Mouse (Mus musculus): Measurements from ENCODE around the gene Zcchc4. TPM values are rescaled to one million over a fixed set of nuclear protein-coding genes. Genes with fewer than 3 reads are reported as not detected.

Zcchc4 gene
- total RNA-seq, 1 experiment from 2014 or later = 19.2 TPM

GRCm38 (mm10) chr5:52786556-52787322 is 11.5 kb downstream of the Zcchc4 start:
- ATAC-seq (replicated peaks; ENCODE audit: low read depth, poor library complexity, severe bottlenecking) = no peak

- ATAC-seq (replicated peaks; ENCODE audit: low read depth, poor library complexity, severe bottlenecking) = peak; percentile 47
These were observed 18.0 kb downstream of the Zcchc4 start for GRCm38 (mm10) chr5:52793230-52793629.

- no peak; the same call in 1 of the 2 replicates for ATAC-seq (replicated peaks; ENCODE audit: low read depth, poor library complexity, severe bottlenecking)
These were observed 18.9 kb downstream of the Zcchc4 start for GRCm38 (mm10) chr5:52794109-52794508.

GRCm38 (mm10) chr5:52799274-52799985 is 24.2 kb downstream of the Zcchc4 start:
- ATAC-seq (replicated peaks; ENCODE audit: low read depth, poor library complexity, severe bottlenecking) = no peak

GRCm38 (mm10) chr5:52805801-52806200 is 30.6 kb downstream of the Zcchc4 start:
- ATAC-seq (replicated peaks; ENCODE audit: low read depth, poor library complexity, severe bottlenecking) = no peak

GRCm38 (mm10) chr5:52806349-52806748 is 31.1 kb downstream of the Zcchc4 start:
- no peak for ATAC-seq (replicated peaks; ENCODE audit: low read depth, poor library complexity, severe bottlenecking)

DNA sequence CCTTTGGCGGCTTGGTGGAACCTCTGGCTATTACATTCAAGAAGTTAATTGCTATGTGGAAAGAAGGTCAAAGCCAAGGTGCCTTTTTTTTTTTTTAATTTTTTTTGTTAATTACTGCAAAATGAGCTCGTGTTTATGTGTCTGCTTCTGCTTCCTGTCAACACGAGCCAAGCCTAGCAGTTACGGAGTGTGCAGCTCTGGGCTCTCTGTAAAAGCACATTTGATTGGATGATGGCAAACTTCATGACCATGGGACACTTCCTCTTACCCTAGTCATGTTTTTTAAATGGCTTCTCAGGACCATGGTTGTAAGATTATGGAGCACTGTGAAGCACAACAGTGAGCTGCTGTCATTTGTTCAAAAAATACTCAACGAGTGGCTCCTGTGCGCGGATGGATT is 31.8 kb downstream of the Zcchc4 start:
- ATAC-seq (replicated peaks; ENCODE audit: low read depth, poor library complexity, severe bottlenecking) = no peak

DNA sequence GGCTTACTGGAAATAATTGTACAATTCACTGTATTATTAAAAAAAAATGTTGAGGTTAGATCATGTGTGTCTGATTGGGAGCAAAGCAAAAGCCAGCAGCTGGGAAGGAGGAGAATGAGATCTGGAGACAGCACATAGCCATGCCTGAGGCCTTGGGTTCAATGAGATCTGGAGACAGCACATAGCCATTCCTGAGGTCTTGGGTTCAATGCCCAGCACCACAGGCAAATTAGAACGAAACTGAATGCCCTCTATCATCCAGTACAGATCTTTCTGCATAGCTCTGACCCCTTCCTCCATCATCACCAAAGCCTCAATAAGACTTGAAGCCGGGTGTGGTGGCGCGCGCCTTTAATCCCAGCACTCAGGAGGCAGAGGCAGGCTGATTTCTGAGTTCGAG is 35.2 kb downstream of the Zcchc4 start:
- ATAC-seq (replicated peaks; ENCODE audit: low read depth, poor library complexity, severe bottlenecking) = no peak

- ATAC-seq (replicated peaks; ENCODE audit: low read depth, poor library complexity, severe bottlenecking) = no peak
These were observed 35.8 kb downstream of the Zcchc4 start for GRCm38 (mm10) chr5:52811056-52811455.

DNA sequence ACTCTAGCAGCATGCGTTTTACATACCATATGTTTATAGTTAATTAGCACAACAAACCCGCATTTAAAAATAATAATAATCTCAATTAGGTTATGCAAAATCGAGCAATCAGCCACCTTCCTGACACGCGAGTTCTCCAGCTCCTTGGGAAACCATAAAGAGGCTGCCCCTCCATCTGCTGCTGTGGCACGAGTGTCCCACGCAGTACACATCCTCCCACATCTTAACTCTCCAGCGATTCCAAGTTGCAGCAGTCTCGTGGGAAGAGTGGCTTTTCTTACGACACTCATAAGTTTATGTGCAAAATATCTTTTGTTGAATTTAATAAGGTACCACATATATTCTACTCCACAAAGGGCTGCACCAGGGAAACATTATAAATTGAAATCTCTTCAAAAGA is 37.2 kb downstream of the Zcchc4 start:
- no peak for ATAC-seq (replicated peaks; ENCODE audit: low read depth, poor library complexity, severe bottlenecking)

- no peak for ATAC-seq (replicated peaks; ENCODE audit: low read depth, poor library complexity, severe bottlenecking)
These were observed 38.1 kb downstream of the Zcchc4 start for GRCm38 (mm10) chr5:52813312-52813711.

GRCm38 (mm10) chr5:52818676-52819075 is 43.5 kb downstream of the Zcchc4 start:
- no peak for ATAC-seq (replicated peaks; ENCODE audit: low read depth, poor library complexity, severe bottlenecking)

GRCm38 (mm10) chr5:52821691-52822090 is 46.5 kb downstream of the Zcchc4 start:
- ATAC-seq (replicated peaks; ENCODE audit: low read depth, poor library complexity, severe bottlenecking) = peak; percentile 54

GRCm38 (mm10) chr5:52827923-52828322 is 52.7 kb downstream of the Zcchc4 start:
- no peak for ATAC-seq (replicated peaks; ENCODE audit: low read depth, poor library complexity, severe bottlenecking)

DNA sequence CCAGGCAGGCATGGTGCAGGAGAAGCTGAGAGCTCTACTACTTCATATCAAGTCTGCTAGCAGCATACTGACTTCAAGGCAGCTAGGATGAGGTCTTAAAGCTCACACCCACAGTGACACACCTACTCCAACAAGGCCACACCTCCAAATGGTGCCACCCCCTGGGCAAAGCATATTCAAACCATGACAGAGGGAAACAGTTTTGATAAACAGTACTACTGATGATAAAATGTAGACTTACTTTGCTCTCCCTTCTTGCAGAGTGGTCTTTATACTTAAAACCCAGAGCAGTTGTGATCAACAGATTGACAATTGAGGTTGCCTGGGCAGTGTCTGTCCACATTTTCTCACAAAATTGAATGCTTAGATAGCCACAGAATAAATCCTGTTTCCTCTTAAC is 57.8 kb downstream of the Zcchc4 start:
- ATAC-seq (replicated peaks; ENCODE audit: low read depth, poor library complexity, severe bottlenecking) = peak; percentile 22

DNA sequence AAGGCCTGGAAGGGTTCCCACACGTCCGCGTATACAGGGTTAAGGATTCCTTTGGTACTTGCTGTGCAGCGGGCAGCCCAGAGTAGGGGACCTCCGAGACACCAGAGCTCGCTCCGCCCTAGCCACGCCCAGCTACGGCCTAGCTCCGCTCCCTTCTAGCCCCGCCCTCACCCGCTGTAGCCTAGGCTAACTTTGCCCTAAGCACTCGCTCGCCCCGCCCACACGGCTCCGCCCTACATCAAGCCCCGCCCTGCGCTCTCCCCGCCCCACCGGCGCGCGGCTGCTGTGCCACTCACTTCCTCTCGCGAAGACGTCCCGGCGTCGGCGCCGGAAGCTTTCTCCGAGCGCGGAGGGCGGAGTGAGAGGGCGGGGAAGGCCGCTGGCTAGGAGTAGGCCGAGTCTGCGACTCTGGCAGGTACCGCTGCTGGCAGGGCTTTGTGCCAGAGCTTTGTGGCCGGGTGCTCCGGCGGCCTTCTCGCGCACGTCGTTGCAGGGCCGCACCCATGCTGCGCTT is 58.6 kb downstream of the Zcchc4 start, which contains the start of gene Anapc4:
Anapc4 (plus strand) TSS at position 252 of the 514 bp plus-strand sequence.
- ATAC-seq (replicated peaks; ENCODE audit: low read depth, poor library complexity, severe bottlenecking) = peak; percentile 95

DNA sequence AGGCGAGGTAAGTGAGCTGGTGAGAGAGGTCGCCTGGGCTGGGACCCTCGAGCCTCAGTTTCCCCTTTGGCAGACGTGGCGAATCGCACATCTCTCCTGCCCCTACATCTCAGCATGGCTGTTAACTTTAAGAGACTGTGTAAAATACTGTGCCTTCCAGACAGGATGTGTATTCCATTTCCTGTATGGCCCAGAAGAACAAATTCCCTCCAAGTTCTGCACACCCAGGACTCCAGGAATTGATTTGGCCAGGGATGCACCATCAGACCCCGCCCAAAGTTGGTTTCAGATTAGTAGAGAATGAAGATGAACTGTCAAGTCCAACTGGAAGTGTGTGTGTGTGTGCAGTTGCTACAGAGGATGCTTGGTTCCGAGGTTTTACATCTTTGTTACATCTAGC is 59.2 kb downstream of the Zcchc4 start:
- no peak; the same call in 1 of the 2 replicates for ATAC-seq (replicated peaks; ENCODE audit: low read depth, poor library complexity, severe bottlenecking)

DNA sequence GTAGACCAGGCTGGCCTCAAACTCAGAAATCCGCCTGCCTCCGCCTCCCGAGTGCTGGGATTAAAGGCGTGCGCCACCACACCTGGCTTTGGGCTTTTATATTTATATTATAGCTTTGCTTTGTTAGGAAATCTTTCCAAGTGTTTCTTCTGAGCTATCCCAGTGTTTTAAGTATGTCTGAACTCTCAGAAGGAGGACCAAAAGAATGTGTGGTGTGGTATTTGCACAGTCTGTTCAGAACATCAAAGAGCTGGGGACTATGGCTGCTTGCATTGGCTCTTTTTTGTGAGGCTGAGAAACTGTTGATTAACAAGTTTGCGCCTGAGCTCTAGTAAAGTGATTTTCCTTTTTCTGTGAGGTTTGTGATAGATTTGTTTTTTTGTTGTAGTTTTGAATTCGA is 69.1 kb downstream of the Zcchc4 start:
- no peak for ATAC-seq (replicated peaks; ENCODE audit: low read depth, poor library complexity, severe bottlenecking)

GRCm38 (mm10) chr5:52855727-52856126 is 80.5 kb downstream of the Zcchc4 start:
- ATAC-seq (replicated peaks; ENCODE audit: low read depth, poor library complexity, severe bottlenecking) = no peak

- ATAC-seq (replicated peaks; ENCODE audit: low read depth, poor library complexity, severe bottlenecking) = no peak
These were observed 89.2 kb downstream of the Zcchc4 start for GRCm38 (mm10) chr5:52864446-52864845.

DNA sequence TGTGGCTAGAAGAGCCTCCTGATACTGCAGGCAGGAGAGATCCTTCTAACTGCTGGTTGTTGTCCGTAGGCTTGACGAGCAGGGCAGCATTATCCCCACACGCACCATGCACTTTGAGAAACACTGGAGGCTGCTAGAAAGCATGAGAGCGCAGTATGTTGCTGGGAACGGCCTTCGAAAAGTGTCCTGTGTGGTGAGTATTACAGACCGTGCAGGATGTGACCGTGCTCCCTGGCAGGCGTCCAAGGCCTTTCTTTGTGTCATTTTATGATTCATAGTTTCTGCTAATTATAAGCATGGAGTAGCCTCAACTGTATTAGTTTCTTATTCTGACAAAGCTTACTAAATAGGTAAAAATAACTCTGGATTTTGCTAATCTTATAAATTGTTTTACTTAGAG is 90.6 kb downstream of the Zcchc4 start:
- ATAC-seq (replicated peaks; ENCODE audit: low read depth, poor library complexity, severe bottlenecking) = peak; percentile 88

All from common myeloid progenitor, adult 5-6 weeks (primary cell).